Mouse (Mus musculus) E14TG2a.4 (cell line): ENCODE data around the gene Tbxa2r.

Experiments
- CTCF ChIP-seq: conservative IDR thresholded peaks from 2 replicates; pipeline ENCODE4 v1.5.1; 2014; ENCODE audit warnings: low read length
- NANOG ChIP-seq: IDR thresholded peaks from 2 replicates; pipeline ENCODE4 v1.6.1; 2014; ENCODE audit warnings: borderline replicate concordance, low read length, mixed read lengths
- POU5F1 ChIP-seq: IDR thresholded peaks from 2 replicates; pipeline ENCODE4 v1.6.1; 2014; ENCODE audit warnings: low read length, borderline replicate concordance

- TF ChIP-seq POU5F1 = no peak
- TF ChIP-seq CTCF = no peak
- TF ChIP-seq NANOG = no peak
Measured at GRCm38 (mm10) chr10:81382039-81382438, 53.5 kb downstream of the Tbxa2r start.
